Mouse (Mus musculus): ENCODE results near the gene Lst1. TPM values are rescaled to one million over a fixed set of nuclear protein-coding genes. Genes with fewer than 3 reads are reported as not detected.

The Lst1 gene
- polyA plus RNA-seq, 1 experiment from 2014 or later = 15.0 TPM

GRCm38 (mm10) chr17:35158850-35159593 lies 29.2 kb downstream of the Lst1 start:
- Histone ChIP-seq H3K4me1 (replicated peaks; ENCODE audit: insufficient read depth, low read length) (peaks cover 17% of the 10 kb centered on the region; the same call in 1 of the 2 replicates), H3K36me3 (ENCODE audit: insufficient read depth, low read length) (peaks cover 80% of the 10 kb centered on the region), H3K4me3 (replicated peaks; ENCODE audit: low read depth, low read length) (no peak overlapping the region), H3K9ac (ENCODE audit: low read depth, low read length) (no peak overlapping the region), H3K27ac (no peak overlapping the region), H3K4me2 (ENCODE audit: low read length) (no peak overlapping the region), H3K27me3 (ENCODE audit: insufficient read depth, low read length) (no peaks in the 10 kb centered on the region), H3K9me3 (replicated peaks; ENCODE audit: low read length) (no peaks in the 10 kb centered on the region)
- no peak for TF ChIP-seq CTCF (IDR thresholded peaks at IDR 0.05; ENCODE audit: low read depth)
- no peak for ATAC-seq (replicated peaks; ENCODE audit: low FRiP score, low read depth)
- 87% methylated on average over 16 of the region's 16 CpGs for WGBS
- DNase-seq (ENCODE audit: low spot score) = no peak

GRCm38 (mm10) chr17:35157661-35158175 lies 30.5 kb downstream of the Lst1 start:
- no peak for DNase-seq (ENCODE audit: low spot score)
- no peak for TF ChIP-seq CTCF (IDR thresholded peaks at IDR 0.05; ENCODE audit: low read depth)
- H3K9ac ChIP-seq (ENCODE audit: low read depth, low read length) = no peak overlapping the region
- WGBS = 86% methylated on average over 8 of the region's 8 CpGs
- no peaks in the 10 kb centered on the region for H3K9me3 ChIP-seq (replicated peaks; ENCODE audit: low read length)
- H3K4me3 ChIP-seq (replicated peaks; ENCODE audit: low read depth, low read length) = no peak overlapping the region
- peak; percentile 30 for ATAC-seq (replicated peaks; ENCODE audit: low FRiP score, low read depth)
- no peak overlapping the region for H3K27ac ChIP-seq
- H3K4me1 ChIP-seq (replicated peaks; ENCODE audit: insufficient read depth, low read length) = peaks cover 13% of the 10 kb centered on the region; the same call in 1 of the 2 replicates
- no peak overlapping the region for H3K4me2 ChIP-seq (ENCODE audit: low read length)
- H3K27me3 ChIP-seq (ENCODE audit: insufficient read depth, low read length) = no peaks in the 10 kb centered on the region
- peaks cover 92% of the 10 kb centered on the region for H3K36me3 ChIP-seq (ENCODE audit: insufficient read depth, low read length)

GRCm38 (mm10) chr17:35157254-35157653 lies 31.0 kb downstream of the Lst1 start:
- WGBS = 89% methylated on average over 8 of the region's 8 CpGs
- Histone ChIP-seq H3K9ac (ENCODE audit: low read depth, low read length) (no peak overlapping the region), H3K9me3 (replicated peaks; ENCODE audit: low read length) (no peaks in the 10 kb centered on the region), H3K27ac (no peak overlapping the region), H3K4me3 (replicated peaks; ENCODE audit: low read depth, low read length) (no peak overlapping the region), H3K36me3 (ENCODE audit: insufficient read depth, low read length) (peaks cover 97% of the 10 kb centered on the region), H3K4me2 (ENCODE audit: low read length) (no peak overlapping the region), H3K27me3 (ENCODE audit: insufficient read depth, low read length) (no peaks in the 10 kb centered on the region), H3K4me1 (replicated peaks; ENCODE audit: insufficient read depth, low read length) (peaks cover 8% of the 10 kb centered on the region; the same call in 1 of the 2 replicates)
- DNase-seq (ENCODE audit: low spot score) (no peak), ATAC-seq (replicated peaks; ENCODE audit: low FRiP score, low read depth) (no peak)
- TF ChIP-seq CTCF (IDR thresholded peaks at IDR 0.05; ENCODE audit: low read depth) = no peak

GRCm38 (mm10) chr17:35156461-35157200 lies 31.6 kb downstream of the Lst1 start:
- H3K4me3 ChIP-seq (replicated peaks; ENCODE audit: low read depth, low read length) = no peak overlapping the region
- H3K4me2 ChIP-seq (ENCODE audit: low read length) = no peak overlapping the region
- ATAC-seq (replicated peaks; ENCODE audit: low FRiP score, low read depth) = no peak
- H3K27ac ChIP-seq = no peak overlapping the region
- no peaks in the 10 kb centered on the region for H3K27me3 ChIP-seq (ENCODE audit: insufficient read depth, low read length)
- 0 out of 2 replicates have a peak, but pooled peaks cover 2% of the 10 kb centered on the region for H3K4me1 ChIP-seq (replicated peaks; ENCODE audit: insufficient read depth, low read length)
- WGBS = 87% methylated on average over 33 of the region's 33 CpGs
- no peak for TF ChIP-seq CTCF (IDR thresholded peaks at IDR 0.05; ENCODE audit: low read depth)
- H3K9ac ChIP-seq (ENCODE audit: low read depth, low read length) = no peak overlapping the region
- peaks cover 96% of the 10 kb centered on the region for H3K36me3 ChIP-seq (ENCODE audit: insufficient read depth, low read length)
- no peaks in the 10 kb centered on the region for H3K9me3 ChIP-seq (replicated peaks; ENCODE audit: low read length)
- no peak for DNase-seq (ENCODE audit: low spot score)

GRCm38 (mm10) chr17:35155451-35155850 lies 32.8 kb downstream of the Lst1 start:
- no peak for ATAC-seq (replicated peaks; ENCODE audit: low FRiP score, low read depth)
- Histone ChIP-seq H3K4me3 (replicated peaks; ENCODE audit: low read depth, low read length) (no peak overlapping the region), H3K27ac (no peak overlapping the region), H3K4me1 (replicated peaks; ENCODE audit: insufficient read depth, low read length) (no peaks in the 10 kb centered on the region), H3K9me3 (replicated peaks; ENCODE audit: low read length) (no peaks in the 10 kb centered on the region), H3K36me3 (ENCODE audit: insufficient read depth, low read length) (peaks cover 94% of the 10 kb centered on the region), H3K9ac (ENCODE audit: low read depth, low read length) (no peak overlapping the region), H3K4me2 (ENCODE audit: low read length) (no peak overlapping the region), H3K27me3 (ENCODE audit: insufficient read depth, low read length) (no peaks in the 10 kb centered on the region)
- no peak for DNase-seq (ENCODE audit: low spot score)
- no peak for TF ChIP-seq CTCF (IDR thresholded peaks at IDR 0.05; ENCODE audit: low read depth)
- WGBS = 83% methylated on average over 12 of the region's 12 CpGs

- Histone ChIP-seq H3K27me3 (ENCODE audit: insufficient read depth, low read length) (no peaks in the 10 kb centered on the region), H3K27ac (no peak overlapping the region), H3K4me1 (replicated peaks; ENCODE audit: insufficient read depth, low read length) (no peaks in the 10 kb centered on the region), H3K9me3 (replicated peaks; ENCODE audit: low read length) (no peaks in the 10 kb centered on the region), H3K4me2 (ENCODE audit: low read length) (no peak overlapping the region), H3K36me3 (ENCODE audit: insufficient read depth, low read length) (peaks cover 94% of the 10 kb centered on the region), H3K4me3 (replicated peaks; ENCODE audit: low read depth, low read length) (no peak overlapping the region), H3K9ac (ENCODE audit: low read depth, low read length) (no peak overlapping the region)
- 93% methylated on average over 7 of the region's 7 CpGs for WGBS
- TF ChIP-seq CTCF (IDR thresholded peaks at IDR 0.05; ENCODE audit: low read depth) = no peak
- DNase-seq (ENCODE audit: low spot score) = no peak
- no peak; the same call in 1 of the 2 replicates for ATAC-seq (replicated peaks; ENCODE audit: low FRiP score, low read depth)
These were observed 33.6 kb downstream of the Lst1 start for GRCm38 (mm10) chr17:35154616-35155015.
